In the genomic region with DNA sequence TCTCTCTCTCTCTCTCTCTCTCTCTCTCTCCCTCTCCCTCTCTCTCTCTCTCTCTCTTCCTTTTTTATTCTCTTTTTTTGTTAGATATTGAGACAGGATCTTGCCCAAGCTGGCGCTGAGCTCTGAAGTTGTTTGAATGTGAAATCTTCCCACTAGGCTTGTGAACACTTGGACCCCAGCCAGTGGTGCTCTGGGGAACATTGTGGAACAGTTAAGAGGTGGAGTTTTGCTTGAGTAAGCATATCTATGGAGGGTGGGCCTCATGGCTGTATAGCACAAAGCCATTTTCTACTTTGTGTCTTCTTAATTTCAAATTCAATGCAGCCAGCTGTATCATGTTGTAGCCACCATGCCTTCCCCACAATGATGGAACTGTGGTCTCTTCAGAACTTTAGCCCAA, we compare ENCODE assay signal across 21 mouse cellular contexts.
A peak's percentile ranks its signal among the peaks of the same experiment; 100 is the strongest.
DNase-seq lines count a peak whose midpoint lies in the region; ATAC-seq and TF ChIP-seq lines count a peak whose summit lies in the region.
"Had no signal": no experiment of that assay in that cellular context is flagged by ENCODE, and none has a peak within 500 bp of the region (broad histone marks: within the 10 kb centered on the region; RNA-seq: fewer than 3 reads in every experiment).

No protein-coding gene starts in this region.

- H3K36me3 ChIP-seq in forebrain, embryonic 14.5 days (ENCODE audit: control insufficient read depth, insufficient read depth, low read length), result no peaks in the 10 kb centered on the region
- H3K36me3 ChIP-seq in forebrain, embryonic 16.5 days (ENCODE audit: control insufficient read depth, insufficient read depth), result no peaks in the 10 kb centered on the region
- no peaks in the 10 kb centered on the region for H3K36me3 ChIP-seq in kidney, adult 2 months (ENCODE audit: control insufficient read depth, insufficient read depth, low read length)
- H3K36me3 ChIP-seq: embryonic facial prominence, embryonic 13.5 days; heart, embryonic 15.5 days; liver, embryonic 12.5 days; midbrain, embryonic 10.5 days had no signal

- no peak overlapping the region for H3K27ac ChIP-seq in forebrain, embryonic 14.5 days (ENCODE audit: low read depth, low read length)
- no peak overlapping the region for H3K27ac ChIP-seq in forebrain, embryonic 16.5 days (ENCODE audit: low read length)
- H3K27ac ChIP-seq in kidney, adult 2 months (ENCODE audit: insufficient read depth, low read depth, low read length), result no peak overlapping the region
- H3K27ac ChIP-seq: embryonic facial prominence, embryonic 13.5 days; gastrocnemius, adult 2 months; heart, embryonic 15.5 days; liver, embryonic 12.5 days; macrophage; midbrain, embryonic 10.5 days had no signal

- H3K4me3 ChIP-seq in forebrain, embryonic 14.5 days (ENCODE audit: low read depth, low read length), result no peak overlapping the region
- no peak overlapping the region for H3K4me3 ChIP-seq in forebrain, embryonic 16.5 days (replicated peaks; ENCODE audit: low read length)
- H3K4me3 ChIP-seq in kidney, adult 2 months (ENCODE audit: insufficient read depth, low read depth, low read length), result no peak overlapping the region
- H3K4me3 ChIP-seq: embryonic facial prominence, embryonic 13.5 days; gastrocnemius, adult 2 months; heart, embryonic 15.5 days; liver, embryonic 12.5 days; midbrain, embryonic 10.5 days had no signal

- TF ChIP-seq POLR2A in kidney, adult 2 months (IDR thresholded peaks at IDR 0.05; ENCODE audit: low read depth, low read length), result no peak

- no peak overlapping the region for H3K9ac ChIP-seq in forebrain, embryonic 14.5 days (ENCODE audit: low read length)
- no peak overlapping the region for H3K9ac ChIP-seq in forebrain, embryonic 16.5 days (replicated peaks; ENCODE audit: low read depth, low read length)
- H3K9ac ChIP-seq: embryonic facial prominence, embryonic 13.5 days; heart, embryonic 15.5 days; liver, embryonic 12.5 days had no signal

- H3K9me3 ChIP-seq in forebrain, embryonic 14.5 days (replicated peaks; ENCODE audit: control insufficient read depth, low read length), result no peaks in the 10 kb centered on the region
- H3K9me3 ChIP-seq in forebrain, embryonic 16.5 days (ENCODE audit: control insufficient read depth, low read length), result no peaks in the 10 kb centered on the region
- H3K9me3 ChIP-seq: embryonic facial prominence, embryonic 13.5 days; heart, embryonic 15.5 days; liver, embryonic 12.5 days; midbrain, embryonic 10.5 days had no signal

- 39% methylated on average over 1 of the region's 1 CpGs for WGBS in forebrain, embryonic 14.5 days
- WGBS in forebrain, embryonic 16.5 days, result 14% methylated on average over 1 of the region's 1 CpGs
- 76% methylated on average over 1 of the region's 1 CpGs for whole genome bisulfite sequencing in kidney, adult 2 months

- no peak overlapping the region for H3K4me2 ChIP-seq in forebrain, embryonic 14.5 days (ENCODE audit: low read length)
- no peak overlapping the region for H3K4me2 ChIP-seq in forebrain, embryonic 16.5 days (ENCODE audit: low read length)
- H3K4me2 ChIP-seq: embryonic facial prominence, embryonic 13.5 days; heart, embryonic 15.5 days; liver, embryonic 12.5 days had no signal

- TF ChIP-seq CTCF in kidney, adult 2 months (conservative IDR thresholded peaks at IDR 0.05; ENCODE audit: insufficient read depth, insufficient read length, low read depth, low read length), result no peak

- H3K27me3 ChIP-seq in forebrain, embryonic 14.5 days (replicated peaks; ENCODE audit: control insufficient read depth, insufficient read depth, low read length), result no peaks in the 10 kb centered on the region
- no peaks in the 10 kb centered on the region for H3K27me3 ChIP-seq in forebrain, embryonic 16.5 days (replicated peaks; ENCODE audit: control insufficient read depth, insufficient read depth, low read length)
- H3K27me3 ChIP-seq in kidney, adult 2 months (replicated peaks; ENCODE audit: control insufficient read depth, insufficient read depth, low read length), result no peaks in the 10 kb centered on the region
- H3K27me3 ChIP-seq: embryonic facial prominence, embryonic 13.5 days; heart, embryonic 15.5 days; liver, embryonic 12.5 days had no signal

- no peak for ATAC-seq in forebrain, embryonic 14.5 days
- no peak for ATAC-seq in forebrain, embryonic 16.5 days
- ATAC-seq: liver, embryonic 12.5 days had no signal

- DNase-seq in forebrain, embryonic 14.5 days (ENCODE audit: low spot score), result peak; percentile 55
- peak; percentile 8 to 19 for DNase-seq in kidney, postnatal 4 days
- DNase-seq in kidney, adult 2 months, result no peak
- peak; percentile 16 for DNase-seq in lung, postnatal 10 days
- no peak for DNase-seq in lung, postnatal 25 days (ENCODE audit: low spot score)
- no peak for DNase-seq in spleen, adult 18-20 months
- DNase-seq: adrenal gland, adult 8-10 months; cerebellum, adult 9-10 months; gastrocnemius, adult 2 months; heart, postnatal 4 days; kidney, adult 18-20 months; kidney, postnatal 25 days; retina, postnatal 1 day; thymus, adult 18-20 months; thymus, postnatal 4 days had no signal

- H3K4me1 ChIP-seq in forebrain, embryonic 14.5 days (ENCODE audit: control insufficient read depth, insufficient read depth, low read length), result no peaks in the 10 kb centered on the region
- no peaks in the 10 kb centered on the region for H3K4me1 ChIP-seq in forebrain, embryonic 16.5 days (replicated peaks; ENCODE audit: control insufficient read depth, insufficient read depth, low read length)
- no peaks in the 10 kb centered on the region for H3K4me1 ChIP-seq in kidney, adult 2 months (ENCODE audit: control insufficient read depth, insufficient read depth, low read length)
- H3K4me1 ChIP-seq: embryonic facial prominence, embryonic 13.5 days; heart, embryonic 15.5 days; liver, embryonic 12.5 days; midbrain, embryonic 10.5 days had no signal

Comparison
In these comparisons a context has a peak if more than half of its experiments do, and no peak if none do; other contexts are left out.
1. DNase-seq: peak in forebrain, embryonic 14.5 days (single experiment), kidney, postnatal 4 days (2 of 2) and lung, postnatal 10 days (single experiment); none in kidney, adult 2 months (single experiment), lung, postnatal 25 days (single experiment) and spleen, adult 18-20 months (0 of 2).